ENCODE assay signal across 12 mouse cellular contexts in genomic region chr15:7623026-7623425, GRCm38 (mm10).
DNase-seq lines count a peak whose midpoint lies in the region.
"Had no signal": no experiment of that assay in that cellular context is flagged by ENCODE, and none has a peak within 500 bp of the region (broad histone marks: within the 10 kb centered on the region; RNA-seq: fewer than 3 reads in every experiment).

No protein-coding gene starts in this region.

- peak; percentile 63 for DNase-seq in heart, adult 11 months
- DNase-seq in heart, postnatal 4 days = no peak
- peak; percentile 10 for DNase-seq in kidney, postnatal 14 days
- DNase-seq in kidney, adult 11 months = no peak
- DNase-seq in NIH3T3 (ENCODE audit: low read depth) = peak; percentile 40
- peak; percentile 43 for DNase-seq in large intestine, adult 2 months (ENCODE audit: low read depth, low spot score)
- DNase-seq in liver = no peak
- DNase-seq: adrenal gland, postnatal 10 days; cerebellum, adult 11 months; cerebellum, adult 8-10 months; cerebellum, postnatal 25 days; gastrocnemius, postnatal 10 days had no signal

- WGBS in large intestine, adult 2 months = 14% methylated on average over 2 of the region's 2 CpGs

Comparison
In these comparisons a context has a peak if more than half of its experiments do, and no peak if none do; other contexts are left out.
1. DNase-seq: peak in heart, adult 11 months (single experiment), kidney, postnatal 14 days (single experiment), NIH3T3 (single experiment) and large intestine, adult 2 months (single experiment); none in heart, postnatal 4 days (single experiment), kidney, adult 11 months (single experiment) and liver (single experiment).